Comparison of ENCODE assay signal across 30 mouse cellular contexts in the genomic region with DNA sequence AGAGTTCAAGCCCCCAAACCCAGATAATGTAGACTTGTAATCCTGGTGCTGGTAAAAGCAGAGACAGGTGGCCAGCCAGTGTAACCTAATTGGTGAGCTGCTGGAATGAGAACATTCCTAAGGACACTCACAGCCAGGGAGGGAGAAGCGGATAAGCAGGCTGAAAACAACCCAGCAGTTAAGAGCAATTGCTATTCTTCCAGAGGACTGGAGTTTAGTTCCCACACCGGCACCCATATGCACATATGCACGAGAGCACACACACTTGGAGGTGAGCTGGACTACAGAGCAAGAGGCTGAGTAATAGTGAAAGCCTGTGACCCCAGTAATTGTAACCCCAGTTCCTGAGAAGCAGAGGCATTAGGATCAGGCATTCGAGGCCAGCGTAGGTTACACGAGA.
"Had no signal": no experiment of that assay in that cellular context is flagged by ENCODE, and none has a peak within 500 bp of the region (broad histone marks: within the 10 kb centered on the region; RNA-seq: fewer than 3 reads in every experiment).

No protein-coding gene starts in this region.

- H3K27ac ChIP-seq: heart, embryonic 13.5 days; heart, embryonic 15.5 days; hindbrain, embryonic 10.5 days; hindbrain, embryonic 12.5 days; hindbrain, embryonic 13.5 days; hindbrain, embryonic 14.5 days; hindbrain, embryonic 15.5 days; hindbrain, postnatal 0 days; intestine, embryonic 15.5 days; kidney, embryonic 15.5 days; kidney, postnatal 0 days; layer of hippocampus, adult 2 months; left cerebral cortex, adult 2 months had no signal

- H3K4me1 ChIP-seq: heart, embryonic 12.5 days; heart, embryonic 13.5 days; heart, embryonic 15.5 days; hindbrain, embryonic 10.5 days; hindbrain, embryonic 12.5 days; hindbrain, embryonic 13.5 days; hindbrain, embryonic 15.5 days; intestine, embryonic 15.5 days; kidney, embryonic 15.5 days had no signal

- H3K4me3 ChIP-seq: heart, embryonic 12.5 days; heart, embryonic 13.5 days; heart, embryonic 15.5 days; hindbrain, embryonic 10.5 days; hindbrain, embryonic 12.5 days; hindbrain, embryonic 13.5 days; hindbrain, embryonic 15.5 days; intestine, embryonic 15.5 days; kidney, embryonic 15.5 days; layer of hippocampus, adult 2 months; left cerebral cortex, adult 2 months had no signal

- H3K9me3 ChIP-seq: heart, embryonic 12.5 days; heart, embryonic 13.5 days; heart, embryonic 15.5 days; hindbrain, embryonic 10.5 days; hindbrain, embryonic 12.5 days; hindbrain, embryonic 13.5 days; hindbrain, embryonic 15.5 days; intestine, embryonic 15.5 days; kidney, embryonic 15.5 days had no signal

- DNase-seq: heart, postnatal 10 days; heart, postnatal 14 days; heart, postnatal 36 days; heart, postnatal 4 days; kidney, adult 11 months; kidney, adult 18-20 months; kidney, adult 2 months; kidney, adult 8-10 months; kidney, adult 9 months; kidney, postnatal 10 days; kidney, postnatal 14 days; kidney, postnatal 25 days; kidney, postnatal 36 days; kidney, postnatal 4 days; layer of hippocampus, adult 9-11 months; layer of hippocampus, postnatal 36 days had no signal

- H3K27me3 ChIP-seq: heart, embryonic 12.5 days; heart, embryonic 13.5 days; heart, embryonic 15.5 days; hindbrain, embryonic 12.5 days; hindbrain, embryonic 13.5 days; hindbrain, embryonic 15.5 days; intestine, embryonic 15.5 days; kidney, embryonic 15.5 days had no signal
